Mouse (Mus musculus) liver, embryonic 14.5 days (tissue): ENCODE data around the gene Irgm2. TPM values are rescaled to one million over a fixed set of nuclear protein-coding genes. Genes with fewer than 3 reads are reported as not detected.

Experiments
- ATAC-seq: fragments of 200-750 bp; cut with Nextera tagmentation; 2 replicates; pipeline ENCODE4 v1.8.0; 2017; ENCODE audit warnings: moderate number of reproducible peaks, mild to moderate bottlenecking, moderate library complexity; ENCODE audit not compliant: insufficient read depth
- DNase-seq, 3 experiments: peaks; one replicate each; pipeline ENCODE4 v3.0.0-alpha.2; 2012 to 2013; ENCODE audit warnings: low read depth in 3 of 3, low spot score in 3 of 3
- H3K27ac ChIP-seq: fragments of 300-500 bp; sonication (generic); 2 replicates; pipeline ENCODE4 v1.5.1; 2014; ENCODE audit warnings: moderate library complexity, mild to moderate bottlenecking, control low read depth, inconsistent platforms
- H3K27me3 ChIP-seq: fragments of 300-500 bp; sonication (generic); 2 replicates; pipeline ENCODE4 v1.6.1; 2014; ENCODE audit warnings: mild to moderate bottlenecking, low read length, moderate library complexity; ENCODE audit not compliant: control insufficient read depth, insufficient read depth
- H3K36me3 ChIP-seq: fragments of 300-500 bp; sonication (generic); replicated peaks from 2 replicates; pipeline ENCODE4 v1.6.1; 2014; ENCODE audit warnings: low read depth; ENCODE audit not compliant: control insufficient read depth, insufficient read depth
- H3K4me1 ChIP-seq, 2 experiments: fragments of 200-500 bp in 1 of 2; fragments of 300-500 bp in 1 of 2; sonication (generic) in 1 of 2; replicated peaks; 2 replicates each; pipeline ENCODE4 v1.6.1; 2012 to 2014; ENCODE audit warnings: antibody characterized with exemption in 1 of 2, inconsistent platforms in 1 of 2, low read length in 1 of 2; ENCODE audit not compliant: control insufficient read depth in 2 of 2, insufficient read depth in 2 of 2
- H3K4me2 ChIP-seq: fragments of 300-500 bp; sonication (generic); 2 replicates; pipeline ENCODE4 v1.6.1; 2014; ENCODE audit warnings: low read depth, mild to moderate bottlenecking, control low read depth, moderate library complexity
- H3K4me3 ChIP-seq, 2 experiments: fragments of 200-500 bp in 1 of 2; fragments of 300-500 bp in 1 of 2; sonication (generic) in 1 of 2; 2 replicates each; pipeline ENCODE4 v1.5.1; 2012 to 2014; ENCODE audit warnings: low read depth in 2 of 2, low read length in 2 of 2, mild to moderate bottlenecking in 2 of 2, control low read depth in 1 of 2, inconsistent platforms in 1 of 2, moderate library complexity in 1 of 2; ENCODE audit not compliant: insufficient read depth in 1 of 2
- H3K9ac ChIP-seq: fragments of 300-500 bp; sonication (generic); replicated peaks from 2 replicates; pipeline ENCODE4 v1.6.1; 2014; ENCODE audit warnings: mild to moderate bottlenecking, control low read depth, moderate library complexity
- H3K9me3 ChIP-seq: fragments of 300-500 bp; sonication (generic); 2 replicates; pipeline ENCODE4 v1.6.1; 2016; ENCODE audit warnings: low read length, mixed read lengths; ENCODE audit not compliant: control insufficient read depth
- CTCF ChIP-seq: IDR thresholded peaks from 2 replicates; pipeline ENCODE4 v1.5.1; 2016; ENCODE audit warnings: antibody characterized with exemption, low read depth, control low read depth
- EP300 ChIP-seq: IDR thresholded peaks from 2 replicates; pipeline ENCODE4 v1.6.1; 2016; ENCODE audit warnings: antibody characterized with exemption, low read depth
- WGBS: fragments of 180-500 bp; shearing (Covaris S2); extraction: QIAGEN DNeasy Blood & Tissue Kit; methylation state at CpG from one replicate; pipeline ENCODE4 v1.1.7; 2014; ENCODE audit not compliant: insufficient replicate concordance; 5-methylcytosine and 5-hydroxymethylcytosine counted together
- polyA plus RNA-seq, 2 experiments: library from polyadenylated mRNA; depleted of rRNA in 1 of 2; stranded (reverse) in 1 of 2; unstranded in 1 of 2; fragments of >200 nt; fragmentation: Nextera tagmentation in 1 of 2; extraction: Ambion mirVana in 1 of 2; gene quantifications; 2 replicates each; pipeline versions ENCODE4 v1.2.1 to v1.2.3; 2012 to 2014

The Irgm2 gene
- polyA plus RNA-seq, 2 experiments = 2.8 to 3.0 TPM

DNA sequence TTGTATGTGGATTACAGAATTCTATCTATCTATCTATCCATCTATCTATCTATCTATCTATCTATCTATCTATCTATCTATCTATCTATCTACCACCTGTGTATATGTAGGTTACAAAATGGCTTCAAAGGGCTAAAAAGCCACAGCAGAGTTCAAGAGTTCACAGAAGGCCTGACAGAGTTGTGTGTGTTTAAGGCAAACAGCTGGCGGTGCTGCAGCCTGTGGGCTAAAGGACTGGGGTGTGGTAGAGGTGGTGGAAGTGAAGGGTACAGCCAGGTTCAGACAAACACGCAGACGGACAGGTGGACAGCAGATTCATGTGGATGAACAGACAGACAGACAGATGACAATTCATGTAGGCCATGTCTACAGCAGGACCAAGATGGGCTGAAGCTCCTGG, 68.9 kb downstream of the Irgm2 start:
- no peak overlapping the region for H3K9ac ChIP-seq
- DNase-seq = peak in 1 of 3 experiments; percentile 27
- H3K4me1 ChIP-seq = no peaks in the 10 kb centered on the region
- no peaks in the 10 kb centered on the region for H3K27me3 ChIP-seq
- TF ChIP-seq CTCF (no peak), EP300 (no peak)
- ATAC-seq = no peak
- no peak overlapping the region for H3K27ac ChIP-seq
- no peak overlapping the region for H3K4me2 ChIP-seq
- no peaks in the 10 kb centered on the region for H3K36me3 ChIP-seq
- WGBS = 67% methylated on average over 3 of the region's 3 CpGs
- H3K4me3 ChIP-seq = no peak overlapping the region
- no peaks in the 10 kb centered on the region for H3K9me3 ChIP-seq

Other genes with a start within 250 kb of the Irgm2 start
- gene Larp1, start 190.6 kb upstream of the Irgm2 start, polyA plus RNA-seq (2012; rRNA removed) = 21.1 and 25.5 TPM in 2 replicates
- 15.8 and 19.0 TPM in 2 replicates for gene Larp1, start 190.6 kb upstream of the Irgm2 start, polyA plus RNA-seq (2014; fragmentation: Nextera tagmentation; extraction: Ambion mirVana)
- not detected in 2 replicates for gene Gm12248, start 106.5 kb upstream of the Irgm2 start, polyA plus RNA-seq (2012; rRNA removed)
- not detected in 2 replicates for gene Gm12248, start 106.5 kb upstream of the Irgm2 start, polyA plus RNA-seq (2014; fragmentation: Nextera tagmentation; extraction: Ambion mirVana)
- 21.5 and 26.3 TPM in 2 replicates for gene Cnot8, start 95.5 kb upstream of the Irgm2 start, polyA plus RNA-seq (2012; rRNA removed)
- 28.9 and 34.3 TPM in 2 replicates for gene Cnot8, start 95.5 kb upstream of the Irgm2 start, polyA plus RNA-seq (2014; fragmentation: Nextera tagmentation; extraction: Ambion mirVana)
- 4.8 and 5.9 TPM in 2 replicates for gene Gemin5, start 31.1 kb upstream of the Irgm2 start, polyA plus RNA-seq (2012; rRNA removed)
- 8.4 and 10.7 TPM in 2 replicates for gene Gemin5, start 31.1 kb upstream of the Irgm2 start, polyA plus RNA-seq (2014; fragmentation: Nextera tagmentation; extraction: Ambion mirVana)
- gene Mrpl22, start 28.0 kb upstream of the Irgm2 start, polyA plus RNA-seq (2012; rRNA removed) = 53.3 and 66.0 TPM in 2 replicates
- 101 and 102 TPM in 2 replicates for gene Mrpl22, start 28.0 kb upstream of the Irgm2 start, polyA plus RNA-seq (2014; fragmentation: Nextera tagmentation; extraction: Ambion mirVana)
- 3.6 and 4.7 TPM in 2 replicates for gene Igtp, start 62 bp upstream of the Irgm2 start, polyA plus RNA-seq (2012; rRNA removed)
- gene Igtp, start 62 bp upstream of the Irgm2 start, polyA plus RNA-seq (2014; fragmentation: Nextera tagmentation; extraction: Ambion mirVana) = 6.9 and 7.6 TPM in 2 replicates
- gene 4930438A08Rik, start 75.2 kb downstream of the Irgm2 start, polyA plus RNA-seq (2012; rRNA removed) = 0.61 and 0.78 TPM in 2 replicates
- 0.99 and 1.0 TPM in 2 replicates for gene 4930438A08Rik, start 75.2 kb downstream of the Irgm2 start, polyA plus RNA-seq (2014; fragmentation: Nextera tagmentation; extraction: Ambion mirVana)
- gene Zfp692, start 107.5 kb downstream of the Irgm2 start, polyA plus RNA-seq (2012; rRNA removed) = 18.7 and 19.8 TPM in 2 replicates
- 5.0 and 6.7 TPM in 2 replicates for gene Zfp692, start 107.5 kb downstream of the Irgm2 start, polyA plus RNA-seq (2014; fragmentation: Nextera tagmentation; extraction: Ambion mirVana)
- gene Zfp672, start 130.7 kb downstream of the Irgm2 start, polyA plus RNA-seq (2012; rRNA removed) = 20.3 and 22.2 TPM in 2 replicates
- gene Zfp672, start 130.7 kb downstream of the Irgm2 start, polyA plus RNA-seq (2014; fragmentation: Nextera tagmentation; extraction: Ambion mirVana) = 39.1 and 48.6 TPM in 2 replicates
- 9.0 and 9.1 TPM in 2 replicates for gene Sh3bp5l, start 131.1 kb downstream of the Irgm2 start, polyA plus RNA-seq (2012; rRNA removed)
- 9.1 and 12.4 TPM in 2 replicates for gene Sh3bp5l, start 131.1 kb downstream of the Irgm2 start, polyA plus RNA-seq (2014; fragmentation: Nextera tagmentation; extraction: Ambion mirVana)
- gene Lypd8, start 179.4 kb downstream of the Irgm2 start, polyA plus RNA-seq (2012; rRNA removed) = 0.09 and 0.17 TPM in 2 replicates
- gene Lypd8, start 179.4 kb downstream of the Irgm2 start, polyA plus RNA-seq (2014; fragmentation: Nextera tagmentation; extraction: Ambion mirVana) = not detected in 2 replicates
- gene 1810065E05Rik, start 221.5 kb downstream of the Irgm2 start, polyA plus RNA-seq (2012; rRNA removed) = not detected in 2 replicates
- not detected in 2 replicates for gene 1810065E05Rik, start 221.5 kb downstream of the Irgm2 start, polyA plus RNA-seq (2014; fragmentation: Nextera tagmentation; extraction: Ambion mirVana)
- not detected in 2 replicates for gene Gm12253, start 232.9 kb downstream of the Irgm2 start, polyA plus RNA-seq (2012; rRNA removed)
- gene Gm12253, start 232.9 kb downstream of the Irgm2 start, polyA plus RNA-seq (2014; fragmentation: Nextera tagmentation; extraction: Ambion mirVana) = not detected in 2 replicates